Mouse (Mus musculus): ENCODE measurements around the gene Cldn17. TPM values are rescaled to one million over a fixed set of nuclear protein-coding genes. Genes with fewer than 3 reads are reported as not detected.

Cldn17 gene
- 0.20 TPM in 1 of 2 replicates, not detected in the other for polyA plus RNA-seq (2015; fragmentation: Nextera tagmentation; extraction: Ambion mirVana)

DNA sequence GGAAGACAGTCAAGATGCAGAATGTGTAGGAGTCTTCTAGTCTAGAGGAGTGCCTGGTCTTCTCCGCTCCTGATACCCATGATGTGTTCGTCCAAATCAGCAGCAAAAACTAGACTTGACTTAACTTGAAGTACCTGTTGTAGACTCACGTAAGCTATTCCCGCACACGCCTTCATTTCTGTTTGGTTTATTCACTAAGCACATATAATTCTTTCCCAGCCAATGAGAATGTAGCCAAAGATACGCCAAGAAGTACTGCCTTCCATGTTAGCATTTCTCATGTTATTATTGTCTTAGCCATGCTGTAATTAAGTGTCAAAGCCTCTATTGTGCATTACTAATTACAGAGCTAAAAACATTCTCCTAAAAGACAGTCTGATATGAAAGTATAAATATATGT, at the start of gene Cldn17:
TSS of gene Cldn17 (minus strand) at position 101 of the 400 bp plus-strand sequence.
- Histone ChIP-seq H3K4me1 (replicated peaks; ENCODE audit: insufficient read depth, low read length) (no peaks in the 10 kb centered on the region), H3K27me3 (ENCODE audit: insufficient read depth, low read length) (no peaks in the 10 kb centered on the region), H3K9me3 (replicated peaks; ENCODE audit: low read length) (no peaks in the 10 kb centered on the region), H3K4me3 (replicated peaks; ENCODE audit: low read depth, low read length) (no peak within 1 kb of the TSS), H3K4me2 (ENCODE audit: low read length) (no peak within 1 kb of the TSS), H3K27ac (no peak within 1 kb of the TSS), H3K9ac (ENCODE audit: low read depth, low read length) (no peak within 1 kb of the TSS), H3K36me3 (ENCODE audit: insufficient read depth, low read length) (no peaks in the 10 kb centered on the region)
- no peak for ATAC-seq (replicated peaks; ENCODE audit: low FRiP score, low read depth)
- WGBS: 93% methylated on average over 6 of the region's 6 CpGs
- no peak for DNase-seq (ENCODE audit: low spot score)
- no peak for TF ChIP-seq CTCF (IDR thresholded peaks at IDR 0.05; ENCODE audit: low read depth)

DNA sequence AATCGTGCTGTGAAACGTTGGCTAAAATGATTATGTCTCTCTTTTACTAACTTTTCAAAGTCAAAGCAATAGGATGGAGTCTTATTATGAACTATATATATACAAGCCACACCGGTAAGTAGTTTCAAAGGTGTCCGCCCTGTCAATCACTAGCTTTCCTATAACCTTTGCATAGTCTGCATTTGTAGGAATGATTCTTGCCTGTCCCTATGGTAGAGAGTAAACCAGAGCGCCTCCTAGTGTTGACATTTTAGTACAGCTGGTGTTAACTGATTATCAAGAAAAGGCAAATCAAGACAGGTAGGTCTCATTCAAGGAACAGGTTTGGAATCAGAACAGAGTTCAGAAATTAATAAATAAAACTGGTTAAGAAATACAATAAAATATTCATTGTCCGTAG, 35.7 kb upstream of the Cldn17 start:
- H3K4me2 ChIP-seq (ENCODE audit: low read length): no peak overlapping the region
- peak; percentile 86 for TF ChIP-seq CTCF (IDR thresholded peaks at IDR 0.05; ENCODE audit: low read depth)
- H3K36me3 ChIP-seq (ENCODE audit: insufficient read depth, low read length): no peaks in the 10 kb centered on the region
- H3K27me3 ChIP-seq (ENCODE audit: insufficient read depth, low read length): no peaks in the 10 kb centered on the region
- WGBS: 58% methylated on average over 6 of the region's 6 CpGs
- DNase-seq (ENCODE audit: low spot score) (peak; percentile 72), ATAC-seq (replicated peaks; ENCODE audit: low FRiP score, low read depth) (0 out of 2 replicates have a peak, but pooled peaks have one; percentile 43)
- no peak overlapping the region for H3K27ac ChIP-seq
- no peak overlapping the region for H3K4me3 ChIP-seq (replicated peaks; ENCODE audit: low read depth, low read length)
- no peaks in the 10 kb centered on the region for H3K9me3 ChIP-seq (replicated peaks; ENCODE audit: low read length)
- no peaks in the 10 kb centered on the region for H3K4me1 ChIP-seq (replicated peaks; ENCODE audit: insufficient read depth, low read length)
- no peak overlapping the region for H3K9ac ChIP-seq (ENCODE audit: low read depth, low read length)

DNA sequence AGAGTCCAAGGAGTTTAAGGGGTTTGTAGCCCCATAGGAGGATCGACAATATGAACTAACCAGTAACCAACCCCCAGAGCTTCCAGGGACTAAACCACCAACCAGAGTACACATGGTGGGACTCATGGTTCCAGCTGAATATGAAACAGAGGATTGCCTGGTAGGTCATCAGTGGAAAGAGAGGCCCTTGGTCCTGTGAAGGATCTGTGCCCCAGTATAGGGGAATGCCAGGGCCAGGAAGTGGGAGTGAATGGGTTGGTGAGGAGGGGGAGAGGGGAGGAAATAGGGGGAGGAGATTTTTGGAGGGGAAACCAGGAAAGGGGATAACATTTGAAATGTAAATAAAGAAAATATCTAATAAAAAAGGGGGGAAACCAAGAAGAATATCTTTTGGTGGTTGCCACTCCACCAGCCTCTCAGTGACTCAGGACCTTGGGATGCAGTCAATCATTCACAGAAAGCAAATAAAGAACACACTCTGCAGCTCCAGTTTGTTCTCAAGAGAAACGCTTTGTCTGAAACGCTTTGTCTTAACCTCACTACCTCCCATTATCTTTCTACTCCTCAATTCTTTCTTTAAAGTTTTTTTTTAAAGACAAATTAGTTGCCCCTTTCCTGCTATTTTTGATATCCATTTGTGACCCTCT, 33.2 kb upstream of the Cldn17 start:
- no peaks in the 10 kb centered on the region for H3K9me3 ChIP-seq (replicated peaks; ENCODE audit: low read length)
- WGBS: 50% methylated on average over 3 of the region's 3 CpGs
- no peak overlapping the region for H3K27ac ChIP-seq
- no peaks in the 10 kb centered on the region for H3K4me1 ChIP-seq (replicated peaks; ENCODE audit: insufficient read depth, low read length)
- DNase-seq (ENCODE audit: low spot score) (peak; percentile 24), ATAC-seq (replicated peaks; ENCODE audit: low FRiP score, low read depth) (peak; percentile 76)
- no peak overlapping the region for H3K4me3 ChIP-seq (replicated peaks; ENCODE audit: low read depth, low read length)
- H3K27me3 ChIP-seq (ENCODE audit: insufficient read depth, low read length): no peaks in the 10 kb centered on the region
- no peak overlapping the region for H3K9ac ChIP-seq (ENCODE audit: low read depth, low read length)
- no peaks in the 10 kb centered on the region for H3K36me3 ChIP-seq (ENCODE audit: insufficient read depth, low read length)
- H3K4me2 ChIP-seq (ENCODE audit: low read length): no peak overlapping the region
- TF ChIP-seq CTCF (IDR thresholded peaks at IDR 0.05; ENCODE audit: low read depth): no peak

DNA sequence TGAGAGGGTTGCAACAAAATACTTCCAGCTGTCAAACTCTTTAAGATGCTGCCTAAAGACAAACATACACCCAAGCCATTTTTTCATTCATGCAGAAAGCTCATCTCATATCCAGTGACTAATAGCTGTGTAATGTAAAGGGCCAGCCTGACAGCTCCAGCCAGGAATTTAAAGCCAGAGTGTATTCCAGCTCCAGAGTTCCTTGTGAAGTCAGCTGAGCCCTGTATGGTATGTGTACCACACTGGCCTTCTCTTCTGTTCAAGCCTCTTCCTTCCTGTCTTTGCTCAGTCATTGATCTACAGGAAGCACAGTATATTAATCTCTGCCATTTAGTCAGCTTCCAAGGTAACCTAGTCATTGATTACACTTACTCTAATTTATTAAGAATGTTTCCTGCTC, 4.6 kb upstream of the Cldn17 start:
- H3K36me3 ChIP-seq (ENCODE audit: insufficient read depth, low read length): no peaks in the 10 kb centered on the region
- no peaks in the 10 kb centered on the region for H3K27me3 ChIP-seq (ENCODE audit: insufficient read depth, low read length)
- DNase-seq (ENCODE audit: low spot score) (peak; percentile 12), ATAC-seq (replicated peaks; ENCODE audit: low FRiP score, low read depth) (no peak)
- no peak overlapping the region for H3K4me3 ChIP-seq (replicated peaks; ENCODE audit: low read depth, low read length)
- H3K9ac ChIP-seq (ENCODE audit: low read depth, low read length): no peak overlapping the region
- TF ChIP-seq CTCF (IDR thresholded peaks at IDR 0.05; ENCODE audit: low read depth): no peak
- H3K9me3 ChIP-seq (replicated peaks; ENCODE audit: low read length): no peaks in the 10 kb centered on the region
- no peak overlapping the region for H3K4me2 ChIP-seq (ENCODE audit: low read length)
- H3K4me1 ChIP-seq (replicated peaks; ENCODE audit: insufficient read depth, low read length): no peaks in the 10 kb centered on the region
- H3K27ac ChIP-seq: no peak overlapping the region

DNA sequence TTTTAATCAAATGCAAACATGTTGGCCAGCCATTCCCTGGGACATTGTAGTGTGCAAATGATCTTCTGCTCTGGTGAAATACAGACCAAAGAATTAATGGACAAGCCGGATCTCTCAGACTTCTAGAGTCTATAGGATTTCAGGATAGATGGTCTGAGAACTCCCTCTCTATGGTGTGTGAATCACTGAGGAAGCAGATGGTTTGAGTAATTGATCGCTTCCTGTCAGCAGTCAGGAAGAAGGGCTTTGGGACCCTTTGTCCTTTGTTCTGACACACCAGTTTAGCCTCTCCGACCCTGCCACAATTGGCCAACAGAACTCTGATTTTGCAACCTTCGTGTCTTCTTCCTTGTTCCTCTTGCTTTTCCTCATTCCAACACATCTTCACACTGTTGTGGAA, 1.4 kb upstream of the Cldn17 start:
- ATAC-seq (replicated peaks; ENCODE audit: low FRiP score, low read depth) (no peak), DNase-seq (ENCODE audit: low spot score) (peak; percentile 24)
- Histone ChIP-seq H3K27ac (no peak overlapping the region), H3K4me2 (ENCODE audit: low read length) (no peak overlapping the region), H3K9me3 (replicated peaks; ENCODE audit: low read length) (no peaks in the 10 kb centered on the region), H3K9ac (ENCODE audit: low read depth, low read length) (no peak overlapping the region), H3K4me3 (replicated peaks; ENCODE audit: low read depth, low read length) (no peak overlapping the region), H3K27me3 (ENCODE audit: insufficient read depth, low read length) (no peaks in the 10 kb centered on the region), H3K36me3 (ENCODE audit: insufficient read depth, low read length) (no peaks in the 10 kb centered on the region), H3K4me1 (replicated peaks; ENCODE audit: insufficient read depth, low read length) (no peaks in the 10 kb centered on the region)
- no peak for TF ChIP-seq CTCF (IDR thresholded peaks at IDR 0.05; ENCODE audit: low read depth)
- WGBS: 73% methylated on average over 4 of the region's 4 CpGs

DNA sequence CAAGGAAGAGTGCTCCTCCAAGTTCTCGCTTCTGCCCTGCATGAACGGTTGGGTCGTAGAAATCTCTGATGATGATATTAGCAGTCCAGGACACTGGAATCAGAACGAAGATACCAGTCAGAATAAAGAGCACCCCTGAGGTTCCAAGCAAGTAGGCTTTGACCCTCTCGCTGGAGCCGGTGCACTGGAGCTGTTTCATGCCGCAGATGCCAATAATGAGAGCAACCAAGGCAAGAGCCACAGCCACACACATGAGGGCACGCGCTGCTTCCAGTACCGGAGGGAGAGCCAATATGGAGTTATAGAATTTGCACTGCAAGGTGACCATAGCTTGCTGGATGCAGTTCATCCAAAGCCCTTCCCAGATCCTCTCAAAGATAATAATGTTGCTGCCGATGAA, 440 bp downstream of the Cldn17 start:
- H3K9ac ChIP-seq (ENCODE audit: low read depth, low read length): no peak overlapping the region
- no peak overlapping the region for H3K4me3 ChIP-seq (replicated peaks; ENCODE audit: low read depth, low read length)
- H3K36me3 ChIP-seq (ENCODE audit: insufficient read depth, low read length): no peaks in the 10 kb centered on the region
- H3K9me3 ChIP-seq (replicated peaks; ENCODE audit: low read length): no peaks in the 10 kb centered on the region
- no peak overlapping the region for H3K27ac ChIP-seq
- H3K27me3 ChIP-seq (ENCODE audit: insufficient read depth, low read length): no peaks in the 10 kb centered on the region
- TF ChIP-seq CTCF (IDR thresholded peaks at IDR 0.05; ENCODE audit: low read depth): no peak
- no peaks in the 10 kb centered on the region for H3K4me1 ChIP-seq (replicated peaks; ENCODE audit: insufficient read depth, low read length)
- no peak overlapping the region for H3K4me2 ChIP-seq (ENCODE audit: low read length)
- ATAC-seq (replicated peaks; ENCODE audit: low FRiP score, low read depth) (no peak), DNase-seq (ENCODE audit: low spot score) (no peak)
- WGBS: 97% methylated on average over 11 of the region's 11 CpGs

DNA sequence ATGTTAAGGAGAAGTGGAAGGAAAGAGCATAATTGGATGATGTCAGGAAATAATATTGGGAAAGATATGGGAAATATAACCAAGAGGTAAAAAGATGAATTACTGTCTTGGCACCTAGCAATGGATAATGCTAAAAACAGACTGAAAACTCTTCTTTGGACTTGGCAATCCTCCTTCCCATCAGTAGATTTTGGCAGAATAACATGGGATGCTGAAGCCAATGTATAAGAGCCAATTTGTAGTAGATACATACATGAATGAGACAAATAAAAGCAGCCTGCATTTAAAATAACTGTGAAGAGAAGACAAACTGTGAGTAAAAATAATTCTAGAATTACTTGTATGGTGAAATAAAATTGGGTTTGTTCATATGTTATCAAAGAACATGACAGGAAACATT, 18.7 kb downstream of the Cldn17 start:
- ATAC-seq (replicated peaks; ENCODE audit: low FRiP score, low read depth) (no peak), DNase-seq (ENCODE audit: low spot score) (no peak)
- no peak for TF ChIP-seq CTCF (IDR thresholded peaks at IDR 0.05; ENCODE audit: low read depth)
- H3K36me3 ChIP-seq (ENCODE audit: insufficient read depth, low read length): no peaks in the 10 kb centered on the region
- H3K27ac ChIP-seq: no peak overlapping the region
- H3K27me3 ChIP-seq (ENCODE audit: insufficient read depth, low read length): no peaks in the 10 kb centered on the region
- H3K4me2 ChIP-seq (ENCODE audit: low read length): no peak overlapping the region
- H3K9me3 ChIP-seq (replicated peaks; ENCODE audit: low read length): no peaks in the 10 kb centered on the region
- no peak overlapping the region for H3K4me3 ChIP-seq (replicated peaks; ENCODE audit: low read depth, low read length)
- no peak overlapping the region for H3K9ac ChIP-seq (ENCODE audit: low read depth, low read length)
- H3K4me1 ChIP-seq (replicated peaks; ENCODE audit: insufficient read depth, low read length): no peaks in the 10 kb centered on the region

Measured in kidney, postnatal 0 days (tissue).